Mouse (Mus musculus): ENCODE measurements at regions not wholly inside any gene's neighbourhood (a gene's known extent, or its start where the extent isn't known, plus 50 kb on each side); places are given as distances from the start of the nearest gene placed in this dataset.

DNA sequence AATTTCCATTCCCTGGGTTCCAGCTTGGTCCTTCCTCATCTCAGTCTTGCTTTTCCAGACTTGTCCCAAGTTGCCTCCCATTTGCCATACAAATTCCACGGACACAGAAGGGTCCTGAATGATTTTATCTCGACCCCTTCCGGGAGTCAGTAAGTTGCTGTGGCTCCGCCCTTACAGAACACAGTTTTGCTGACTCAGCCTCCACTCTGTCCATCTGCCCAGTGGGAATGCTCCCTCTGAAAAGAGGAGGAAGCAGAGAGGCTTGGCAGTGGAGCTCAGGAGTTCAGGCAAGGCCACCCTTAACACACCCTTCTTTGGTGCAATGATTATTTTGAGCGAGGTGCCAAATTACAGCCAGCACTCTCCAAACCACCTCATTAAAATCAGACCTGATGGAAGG lies 213.9 kb upstream of the Prok2 start:
- no peaks in the 10 kb centered on the region for H3K79me2 ChIP-seq (replicated peaks; ENCODE audit: control insufficient read depth, insufficient read depth, low read length)
- TF ChIP-seq EP300 (IDR thresholded peaks at IDR 0.05; ENCODE audit: insufficient read depth, low read depth, low read length) (no peak), POLR2A (IDR thresholded peaks at IDR 0.05; ENCODE audit: insufficient read depth, low read depth, low read length) (no peak), CTCF (IDR thresholded peaks at IDR 0.05) (no peak)
- no peaks in the 10 kb centered on the region; the same call in 1 of the 2 replicates for H3K4me1 ChIP-seq (ENCODE audit: control insufficient read depth, insufficient read depth, low read length)
- H3K4me3 ChIP-seq: no peak overlapping the region
- no peak overlapping the region for H3K9ac ChIP-seq (ENCODE audit: low read depth, low read length)
- intact Hi-C loops (cut with DNase I): no loop called here
- H3K27me3 ChIP-seq (ENCODE audit: control insufficient read depth, insufficient read depth, low read length): no peaks in the 10 kb centered on the region; the same call in 1 of the 2 replicates
- DNase-seq: no peak
- 33% methylated on average over 5 of the region's 5 CpGs for WGBS
- H3K27ac ChIP-seq: no peak overlapping the region
- no peaks in the 10 kb centered on the region for H3K36me3 ChIP-seq (ENCODE audit: control insufficient read depth, insufficient read depth, low read length)

GRCm38 (mm10) chr6:99939382-99939781 lies 213.2 kb upstream of the Prok2 start:
- Histone ChIP-seq H3K9ac (ENCODE audit: low read depth, low read length) (no peak overlapping the region), H3K4me1 (ENCODE audit: control insufficient read depth, insufficient read depth, low read length) (no peaks in the 10 kb centered on the region; the same call in 1 of the 2 replicates), H3K4me3 (no peak overlapping the region), H3K27me3 (ENCODE audit: control insufficient read depth, insufficient read depth, low read length) (no peaks in the 10 kb centered on the region; the same call in 1 of the 2 replicates), H3K79me2 (replicated peaks; ENCODE audit: control insufficient read depth, insufficient read depth, low read length) (no peaks in the 10 kb centered on the region), H3K27ac (no peak overlapping the region), H3K36me3 (ENCODE audit: control insufficient read depth, insufficient read depth, low read length) (no peaks in the 10 kb centered on the region)
- intact Hi-C loops (cut with DNase I): no loop called here
- DNase-seq: no peak
- 50% methylated on average over 5 of the region's 5 CpGs for WGBS
- TF ChIP-seq CTCF (IDR thresholded peaks at IDR 0.05): no peak
- no peak for TF ChIP-seq POLR2A (IDR thresholded peaks at IDR 0.05; ENCODE audit: insufficient read depth, low read depth, low read length)
- no peak for TF ChIP-seq EP300 (IDR thresholded peaks at IDR 0.05; ENCODE audit: insufficient read depth, low read depth, low read length)

DNA sequence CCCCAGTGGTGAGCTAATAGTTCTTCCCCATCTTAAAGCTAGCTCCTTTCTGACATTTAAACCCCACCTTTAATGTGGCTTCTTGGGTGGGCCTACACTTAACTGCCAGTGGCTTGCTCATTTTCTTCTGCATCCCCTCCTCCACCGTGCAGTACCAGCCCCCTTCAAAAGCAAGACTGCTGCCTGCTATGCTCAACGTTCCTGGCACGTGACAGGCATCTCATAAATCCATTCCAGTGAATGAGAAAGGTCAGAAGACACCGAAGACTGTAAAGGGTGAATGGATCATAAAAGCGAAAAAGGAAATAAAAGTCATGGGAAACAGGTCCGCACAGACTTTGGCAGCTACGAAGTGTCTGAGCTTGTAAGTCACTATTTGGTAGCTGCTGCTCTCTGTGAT lies 212.8 kb upstream of the Prok2 start:
- intact Hi-C loops (cut with DNase I): no loop called here
- Histone ChIP-seq H3K4me3 (no peak overlapping the region), H3K4me1 (ENCODE audit: control insufficient read depth, insufficient read depth, low read length) (no peaks in the 10 kb centered on the region; the same call in none of the 2 replicates), H3K79me2 (replicated peaks; ENCODE audit: control insufficient read depth, insufficient read depth, low read length) (no peaks in the 10 kb centered on the region), H3K27me3 (ENCODE audit: control insufficient read depth, insufficient read depth, low read length) (no peaks in the 10 kb centered on the region; the same call in 1 of the 2 replicates), H3K36me3 (ENCODE audit: control insufficient read depth, insufficient read depth, low read length) (no peaks in the 10 kb centered on the region), H3K27ac (no peak overlapping the region), H3K9ac (ENCODE audit: low read depth, low read length) (no peak overlapping the region)
- WGBS: 61% methylated on average over 7 of the region's 7 CpGs
- no peak for DNase-seq
- TF ChIP-seq CTCF (IDR thresholded peaks at IDR 0.05) (no peak), EP300 (IDR thresholded peaks at IDR 0.05; ENCODE audit: insufficient read depth, low read depth, low read length) (no peak), POLR2A (IDR thresholded peaks at IDR 0.05; ENCODE audit: insufficient read depth, low read depth, low read length) (no peak)

DNA sequence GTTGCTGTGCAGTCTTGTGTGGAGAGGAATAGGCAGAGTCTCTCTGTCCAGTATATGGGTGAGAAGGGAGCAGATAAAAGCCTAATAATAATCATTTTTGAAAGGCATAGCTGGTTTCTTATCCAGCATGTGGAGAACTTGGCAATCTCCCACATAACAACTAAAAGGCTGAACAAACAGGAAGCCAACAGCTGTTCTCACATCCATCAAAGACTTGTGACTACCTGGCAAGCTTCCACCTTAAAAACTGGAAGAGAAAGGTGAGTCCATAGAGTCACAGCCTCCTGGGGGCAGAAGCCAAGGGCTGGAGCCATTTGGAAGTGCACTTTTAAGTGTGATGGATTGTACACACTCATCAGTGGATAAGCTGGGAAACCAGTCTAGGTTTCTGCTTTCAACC lies 210.5 kb upstream of the Prok2 start:
- Histone ChIP-seq H3K9ac (ENCODE audit: low read depth, low read length) (no peak overlapping the region), H3K27ac (no peak overlapping the region), H3K27me3 (ENCODE audit: control insufficient read depth, insufficient read depth, low read length) (no peaks in the 10 kb centered on the region; the same call in 1 of the 2 replicates), H3K79me2 (replicated peaks; ENCODE audit: control insufficient read depth, insufficient read depth, low read length) (no peaks in the 10 kb centered on the region), H3K4me1 (ENCODE audit: control insufficient read depth, insufficient read depth, low read length) (no peaks in the 10 kb centered on the region; the same call in none of the 2 replicates), H3K4me3 (no peak overlapping the region), H3K36me3 (ENCODE audit: control insufficient read depth, insufficient read depth, low read length) (no peaks in the 10 kb centered on the region)
- DNase-seq: no peak
- TF ChIP-seq POLR2A (IDR thresholded peaks at IDR 0.05; ENCODE audit: insufficient read depth, low read depth, low read length): no peak
- intact Hi-C loops (cut with DNase I): no loop called here

GRCm38 (mm10) chr6:99935373-99935772 lies 209.2 kb upstream of the Prok2 start:
- intact Hi-C loops (cut with DNase I): no loop called here
- no peaks in the 10 kb centered on the region for H3K79me2 ChIP-seq (replicated peaks; ENCODE audit: control insufficient read depth, insufficient read depth, low read length)

GRCm38 (mm10) chr6:99934394-99934793 lies 208.2 kb upstream of the Prok2 start:
- WGBS: 10% methylated on average over 5 of the region's 5 CpGs
- intact Hi-C loops (cut with DNase I): no loop called here
- no peaks in the 10 kb centered on the region for H3K36me3 ChIP-seq (ENCODE audit: control insufficient read depth, insufficient read depth, low read length)
- no peaks in the 10 kb centered on the region for H3K79me2 ChIP-seq (replicated peaks; ENCODE audit: control insufficient read depth, insufficient read depth, low read length)
- H3K4me1 ChIP-seq (ENCODE audit: control insufficient read depth, insufficient read depth, low read length): no peaks in the 10 kb centered on the region; the same call in 1 of the 2 replicates
- H3K4me3 ChIP-seq: no peak overlapping the region
- no peak for TF ChIP-seq POLR2A (IDR thresholded peaks at IDR 0.05; ENCODE audit: insufficient read depth, low read depth, low read length)
- TF ChIP-seq CTCF (IDR thresholded peaks at IDR 0.05): no peak
- TF ChIP-seq EP300 (IDR thresholded peaks at IDR 0.05; ENCODE audit: insufficient read depth, low read depth, low read length): no peak
- H3K27me3 ChIP-seq (ENCODE audit: control insufficient read depth, insufficient read depth, low read length): no peaks in the 10 kb centered on the region; the same call in 1 of the 2 replicates
- no peak overlapping the region for H3K27ac ChIP-seq
- H3K9ac ChIP-seq (ENCODE audit: low read depth, low read length): no peak overlapping the region
- peak in 1 of 2 experiments; percentile 42 for DNase-seq

More at GRCm38 (mm10) chr6:99935373-99935772, 209.2 kb upstream of the Prok2 start:
- no peak overlapping the region for H3K27ac ChIP-seq
- no peaks in the 10 kb centered on the region for H3K36me3 ChIP-seq (ENCODE audit: control insufficient read depth, insufficient read depth, low read length)
- no peak for DNase-seq
- no peak overlapping the region for H3K9ac ChIP-seq (ENCODE audit: low read depth, low read length)
- no peaks in the 10 kb centered on the region; the same call in 1 of the 2 replicates for H3K27me3 ChIP-seq (ENCODE audit: control insufficient read depth, insufficient read depth, low read length)
- no peaks in the 10 kb centered on the region; the same call in none of the 2 replicates for H3K4me1 ChIP-seq (ENCODE audit: control insufficient read depth, insufficient read depth, low read length)
- no peak overlapping the region for H3K4me3 ChIP-seq
- WGBS: 86% methylated on average over 4 of the region's 4 CpGs
- TF ChIP-seq EP300 (IDR thresholded peaks at IDR 0.05; ENCODE audit: insufficient read depth, low read depth, low read length) (no peak), CTCF (IDR thresholded peaks at IDR 0.05) (no peak), POLR2A (IDR thresholded peaks at IDR 0.05; ENCODE audit: insufficient read depth, low read depth, low read length) (no peak)
